Mouse (Mus musculus) activated CD4-positive, CD25-positive, alpha-beta regulatory T cell, adult 4 months (primary cell): ENCODE measurements at regions not wholly inside any gene's neighbourhood (a gene's known extent, or its start where the extent isn't known, plus 50 kb on each side); places are given as distances from the start of the nearest gene placed in this dataset.
A peak's percentile ranks its signal among the peaks of the same experiment; 100 is the strongest.
"Not testable (repeated sequence)": the region's sequence is repeated elsewhere in the genome, so short reads cannot be mapped to it uniquely, and the experiment has no call there.

Experiments used
- ATAC-seq: one replicate; pipeline ENCODE4 v1.8.0; 2017

- ATAC-seq = no peak
These were observed 56.7 kb upstream of the Med4 start for GRCm38 (mm10) chr14:73453164-73453563.

- ATAC-seq = no peak
These were observed 57.3 kb upstream of the Med4 start for GRCm38 (mm10) chr14:73452321-73453082.

GRCm38 (mm10) chr14:73451291-73452045, 58.4 kb upstream of the Med4 start:
- ATAC-seq = no peak

- ATAC-seq = no peak
These were observed 59.8 kb upstream of the Med4 start for GRCm38 (mm10) chr14:73449901-73450495.

GRCm38 (mm10) chr14:73449111-73449510, 60.7 kb upstream of the Med4 start:
- peak; percentile 72 for ATAC-seq

GRCm38 (mm10) chr14:73445508-73446256, 60.6 kb upstream of the Itm2b start:
- ATAC-seq = no peak

- ATAC-seq = no peak
These were observed 59.6 kb upstream of the Itm2b start for GRCm38 (mm10) chr14:73444733-73445132.

- ATAC-seq = peak; percentile 49
These were observed 57.0 kb upstream of the Itm2b start for GRCm38 (mm10) chr14:73441951-73442716.

GRCm38 (mm10) chr14:73441206-73441950, 56.3 kb upstream of the Itm2b start:
- not testable (repeated sequence) for ATAC-seq

- ATAC-seq = no peak
These were observed 54.8 kb upstream of the Itm2b start for GRCm38 (mm10) chr14:73439802-73440309.

- ATAC-seq = no peak
These were observed 50.8 kb upstream of the Itm2b start for GRCm38 (mm10) chr14:73435839-73436238.
